Mouse (Mus musculus): ENCODE measurements around the gene Ankrd40. TPM values are rescaled to one million over a fixed set of nuclear protein-coding genes. Genes with fewer than 3 reads are reported as not detected.

Gene Ankrd40
- 15.7 and 15.9 TPM in 2 replicates for polyA plus RNA-seq (2016; fragmentation: Nextera tagmentation; extraction: Ambion mirVana)

- no peaks in the 10 kb centered on the region for H3K9me3 ChIP-seq (replicated peaks)
- ATAC-seq: peak; percentile 89
- peaks cover 59% of the 10 kb centered on the region for H3K4me1 ChIP-seq
- H3K4me3 ChIP-seq: peak within 1 kb of the TSS; percentile 72
- 2% methylated on average over 66 of the region's 78 CpGs for WGBS (ENCODE audit: insufficient replicate concordance)
- H3K4me2 ChIP-seq: peak within 1 kb of the TSS; percentile 96
- H3K27me3 ChIP-seq (replicated peaks): peaks cover 6% of the 10 kb centered on the region
- H3K36me3 ChIP-seq: no peaks in the 10 kb centered on the region
- peak within 1 kb of the TSS; percentile 83 for H3K9ac ChIP-seq
- peak within 1 kb of the TSS; percentile 90 for H3K27ac ChIP-seq
These were observed at the start of gene Ankrd40 for GRCm38 (mm10) chr11:94327693-94328643. Gene Ankrd40, plus strand, starts transcription at chr11:94328001.

- H3K27ac ChIP-seq: peak within 1 kb of the TSS; percentile 37
- H3K9me3 ChIP-seq (replicated peaks): no peaks in the 10 kb centered on the region
- H3K36me3 ChIP-seq: peaks cover 37% of the 10 kb centered on the region
- ATAC-seq: peak; percentile 51
- 69% methylated on average over 11 of the region's 11 CpGs for WGBS (ENCODE audit: insufficient replicate concordance)
- no peaks in the 10 kb centered on the region for H3K27me3 ChIP-seq (replicated peaks)
- H3K9ac ChIP-seq: 0 out of 2 replicates have a peak within 1 kb of the TSS, but pooled peaks have one; percentile 8
- peaks cover 30% of the 10 kb centered on the region for H3K4me1 ChIP-seq
- H3K4me3 ChIP-seq: no peak within 1 kb of the TSS
- H3K4me2 ChIP-seq: no peak within 1 kb of the TSS
These were observed 46.3 kb upstream of the Ankrd40 start, which contains the start of gene Gm21885 for GRCm38 (mm10) chr11:94281199-94282181. Gene Gm21885, plus strand, starts transcription at chr11:94281873.

- H3K27ac ChIP-seq: peak overlapping the region; percentile 37; the same call in 1 of the 2 replicates
- ATAC-seq: no peak
- H3K4me3 ChIP-seq: no peak overlapping the region
- no peaks in the 10 kb centered on the region for H3K9me3 ChIP-seq (replicated peaks)
- H3K27me3 ChIP-seq (replicated peaks): no peaks in the 10 kb centered on the region
- peaks cover 24% of the 10 kb centered on the region for H3K4me1 ChIP-seq
- H3K4me2 ChIP-seq: no peak overlapping the region
- WGBS (ENCODE audit: insufficient replicate concordance): 60% methylated on average over 5 of the region's 5 CpGs
- H3K36me3 ChIP-seq: peaks cover 45% of the 10 kb centered on the region
- H3K9ac ChIP-seq: no peak overlapping the region
These were observed 45.5 kb upstream of the Ankrd40 start for GRCm38 (mm10) chr11:94282291-94282690.

GRCm38 (mm10) chr11:94283536-94284099, 44.2 kb upstream of the Ankrd40 start:
- H3K36me3 ChIP-seq: peaks cover 59% of the 10 kb centered on the region
- no peak overlapping the region for H3K4me2 ChIP-seq
- no peak overlapping the region for H3K27ac ChIP-seq
- no peak overlapping the region for H3K9ac ChIP-seq
- ATAC-seq: no peak
- H3K4me3 ChIP-seq: no peak overlapping the region
- peaks cover 21% of the 10 kb centered on the region for H3K4me1 ChIP-seq
- 91% methylated on average over 6 of the region's 6 CpGs for WGBS (ENCODE audit: insufficient replicate concordance)
- H3K27me3 ChIP-seq (replicated peaks): no peaks in the 10 kb centered on the region
- H3K9me3 ChIP-seq (replicated peaks): no peaks in the 10 kb centered on the region

- no peaks in the 10 kb centered on the region for H3K9me3 ChIP-seq (replicated peaks)
- no peaks in the 10 kb centered on the region for H3K27me3 ChIP-seq (replicated peaks)
- H3K9ac ChIP-seq: no peak overlapping the region
- peaks cover 83% of the 10 kb centered on the region for H3K36me3 ChIP-seq
- H3K4me1 ChIP-seq: peaks cover 36% of the 10 kb centered on the region
- no peak overlapping the region for H3K4me3 ChIP-seq
- H3K27ac ChIP-seq: no peak overlapping the region
- WGBS (ENCODE audit: insufficient replicate concordance): 87% methylated on average over 11 of the region's 11 CpGs
- no peak for ATAC-seq
- H3K4me2 ChIP-seq: no peak overlapping the region
These were observed 41.8 kb upstream of the Ankrd40 start for GRCm38 (mm10) chr11:94285886-94286574.

- 91% methylated on average over 5 of the region's 5 CpGs for WGBS (ENCODE audit: insufficient replicate concordance)
- no peak overlapping the region for H3K4me2 ChIP-seq
- H3K9me3 ChIP-seq (replicated peaks): no peaks in the 10 kb centered on the region
- H3K27ac ChIP-seq: no peak overlapping the region
- no peak overlapping the region for H3K4me3 ChIP-seq
- no peak for ATAC-seq
- peaks cover 37% of the 10 kb centered on the region for H3K4me1 ChIP-seq
- H3K36me3 ChIP-seq: peaks cover 92% of the 10 kb centered on the region
- H3K27me3 ChIP-seq (replicated peaks): no peaks in the 10 kb centered on the region
- no peak overlapping the region for H3K9ac ChIP-seq
These were observed 40.7 kb upstream of the Ankrd40 start for GRCm38 (mm10) chr11:94287105-94287504.

GRCm38 (mm10) chr11:94290062-94290740, 37.6 kb upstream of the Ankrd40 start:
- H3K9me3 ChIP-seq (replicated peaks): no peaks in the 10 kb centered on the region
- ATAC-seq: peak; percentile 99
- peaks cover 97% of the 10 kb centered on the region for H3K36me3 ChIP-seq
- H3K27me3 ChIP-seq (replicated peaks): no peaks in the 10 kb centered on the region
- H3K4me1 ChIP-seq: peaks cover 36% of the 10 kb centered on the region
- WGBS (ENCODE audit: insufficient replicate concordance): 52% methylated on average over 10 of the region's 10 CpGs
- no peak overlapping the region; the same call in 1 of the 2 replicates for H3K9ac ChIP-seq
- H3K4me2 ChIP-seq: peak overlapping the region; percentile 42
- no peak overlapping the region for H3K4me3 ChIP-seq
- peak overlapping the region; percentile 85 for H3K27ac ChIP-seq

- Histone ChIP-seq H3K9me3 (replicated peaks) (no peaks in the 10 kb centered on the region), H3K4me3 (no peak overlapping the region), H3K4me1 (peaks cover 22% of the 10 kb centered on the region), H3K9ac (no peak overlapping the region), H3K4me2 (no peak overlapping the region), H3K36me3 (peaks cover 97% of the 10 kb centered on the region), H3K27ac (no peak overlapping the region), H3K27me3 (replicated peaks) (no peaks in the 10 kb centered on the region)
- WGBS (ENCODE audit: insufficient replicate concordance): 88% methylated on average over 9 of the region's 9 CpGs
- ATAC-seq: no peak
These were observed 32.6 kb upstream of the Ankrd40 start for GRCm38 (mm10) chr11:94294996-94295845.

GRCm38 (mm10) chr11:94312733-94313132, 15.1 kb upstream of the Ankrd40 start:
- Histone ChIP-seq H3K4me1 (peaks cover 72% of the 10 kb centered on the region), H3K9me3 (replicated peaks) (no peaks in the 10 kb centered on the region), H3K9ac (no peak overlapping the region), H3K27me3 (replicated peaks) (no peaks in the 10 kb centered on the region), H3K27ac (no peak overlapping the region), H3K4me2 (no peak overlapping the region), H3K4me3 (no peak overlapping the region), H3K36me3 (peaks cover 59% of the 10 kb centered on the region)
- 76% methylated on average over 1 of the region's 1 CpGs for WGBS (ENCODE audit: insufficient replicate concordance)
- no peak for ATAC-seq

- Histone ChIP-seq H3K27me3 (replicated peaks) (no peaks in the 10 kb centered on the region), H3K4me3 (no peak overlapping the region), H3K4me2 (peak overlapping the region; percentile 34), H3K36me3 (peaks cover 57% of the 10 kb centered on the region), H3K9ac (peak overlapping the region; percentile 20; the same call in 1 of the 2 replicates), H3K27ac (peak overlapping the region; percentile 49), H3K4me1 (peaks cover 85% of the 10 kb centered on the region), H3K9me3 (replicated peaks) (no peaks in the 10 kb centered on the region)
- peak; percentile 47 for ATAC-seq
- 18% methylated on average over 2 of the region's 2 CpGs for WGBS (ENCODE audit: insufficient replicate concordance)
These were observed 13.6 kb upstream of the Ankrd40 start for GRCm38 (mm10) chr11:94314098-94314652.
